Mouse (Mus musculus) thymus, adult 2 months (tissue): ENCODE measurements around the gene BC061212. TPM values are rescaled to one million over a fixed set of nuclear protein-coding genes. Genes with fewer than 3 reads are reported as not detected.
"Not testable (repeated sequence)": the region's sequence is repeated elsewhere in the genome, so short reads cannot be mapped to it uniquely, and the experiment has no call there.

Experiments
- DNase-seq: peaks from one replicate; pipeline ENCODE4 v3.0.0; 2021
- H3K27ac ChIP-seq: fragments of 200-500 bp; 2 replicates; pipeline ENCODE4 v1.5.1; 2012; ENCODE audit warnings: low read length, control low read depth; ENCODE audit not compliant: control insufficient read depth, insufficient read depth
- H3K27me3 ChIP-seq: fragments of 200-500 bp; 2 replicates; pipeline ENCODE4 v1.6.1; 2012; ENCODE audit warnings: mild to moderate bottlenecking, low read length, moderate library complexity, mixed read lengths; ENCODE audit not compliant: control insufficient read depth, insufficient read depth
- H3K36me3 ChIP-seq: fragments of 200-500 bp; 2 replicates; pipeline ENCODE4 v1.6.1; 2012; ENCODE audit warnings: mild to moderate bottlenecking, low read length, moderate library complexity; ENCODE audit not compliant: control insufficient read depth, insufficient read depth
- H3K4me1 ChIP-seq: fragments of 200-500 bp; replicated peaks from 2 replicates; pipeline ENCODE4 v1.6.1; 2012; ENCODE audit warnings: low read length; ENCODE audit not compliant: control insufficient read depth, insufficient read depth
- H3K4me3 ChIP-seq: fragments of 200-500 bp; 2 replicates; pipeline ENCODE4 v1.5.1; 2012; ENCODE audit warnings: mild to moderate bottlenecking, low read length, control low read depth, moderate library complexity; ENCODE audit not compliant: control insufficient read depth, insufficient read depth
- WGBS: fragments of 180-500 bp; shearing (Covaris S2); methylation state at CpG from one replicate; pipeline ENCODE4 v1.1.7; 2018; 5-methylcytosine and 5-hydroxymethylcytosine counted together
- polyA plus RNA-seq: library from polyadenylated mRNA; depleted of rRNA; stranded (reverse); fragments of >200 nt; gene quantifications from 2 replicates; pipeline ENCODE4 v1.2.3, GENCODE M21; 2012; rRNA removed

The BC061212 gene
- 0.05 TPM in 1 of 2 replicates, not detected in the other for polyA plus RNA-seq

GRCm38 (mm10) chr5:94070445-94070844 lies at the start of gene BC061212:
Gene BC061212, minus strand, starts transcription at chr5:94070545.
- not testable (repeated sequence) for H3K4me1 ChIP-seq, H3K4me3 ChIP-seq, H3K27ac ChIP-seq, H3K27me3 ChIP-seq, H3K36me3 ChIP-seq, DNase-seq
- no CpG with 5 or more reads among the region's 1 CpGs for WGBS

- WGBS, result no CpG with 5 or more reads among the region's 3 CpGs
- H3K27ac ChIP-seq, DNase-seq, H3K36me3 ChIP-seq, H3K27me3 ChIP-seq, H3K4me3 ChIP-seq, H3K4me1 ChIP-seq: not testable (repeated sequence)
These were observed 5.7 kb upstream of the BC061212 start, which contains the start of gene Gm6351 for GRCm38 (mm10) chr5:94076085-94076484. Gene Gm6351, plus strand, starts transcription at chr5:94076385.

Other genes with a start within 250 kb of the BC061212 start
- gene Gm7792, start 226.8 kb downstream of the BC061212 start, polyA plus RNA-seq, result not detected in 2 replicates
- 0.09 TPM in 1 of 2 replicates, not detected in the other for gene Gm16429, start 141.5 kb downstream of the BC061212 start, polyA plus RNA-seq
- not detected in 2 replicates for gene Gm6351, start 5.8 kb upstream of the BC061212 start, polyA plus RNA-seq
- gene Gm3106, start 147.5 kb upstream of the BC061212 start, polyA plus RNA-seq, result not detected in 2 replicates
- not detected in 2 replicates for gene A430089I19Rik, start 236.3 kb upstream of the BC061212 start, polyA plus RNA-seq
- 0.08 TPM in 1 of 2 replicates, not detected in the other for gene Gm6502, start 243.9 kb upstream of the BC061212 start, polyA plus RNA-seq